Mouse (Mus musculus) kidney, embryonic 14.5 days (tissue): ENCODE data around the gene Txndc8. TPM values are rescaled to one million over a fixed set of nuclear protein-coding genes. Genes with fewer than 3 reads are reported as not detected.

Experiments
- ATAC-seq: fragments of 200-750 bp; cut with Nextera tagmentation; 2 replicates; pipeline ENCODE4 v1.8.0; 2017; ENCODE audit warnings: moderate number of reproducible peaks, mild to moderate bottlenecking, moderate TSS enrichment, moderate library complexity; ENCODE audit not compliant: low FRiP score, low TSS enrichment
- H3K27ac ChIP-seq: fragments of 300-500 bp; sonication (generic); 2 replicates; pipeline ENCODE4 v1.5.1; 2014; ENCODE audit warnings: low read depth, mild to moderate bottlenecking, low read length, moderate library complexity, mixed read lengths
- H3K27me3 ChIP-seq: fragments of 300-500 bp; sonication (generic); 2 replicates; pipeline ENCODE4 v1.6.1; 2014; ENCODE audit warnings: mild to moderate bottlenecking, low read length; ENCODE audit not compliant: control insufficient read depth, insufficient read depth
- H3K36me3 ChIP-seq: fragments of 300-500 bp; sonication (generic); 2 replicates; pipeline ENCODE4 v1.6.1; 2014; ENCODE audit warnings: low read length, mixed read lengths; ENCODE audit not compliant: control insufficient read depth, insufficient read depth
- H3K4me1 ChIP-seq: fragments of 300-500 bp; sonication (generic); 2 replicates; pipeline ENCODE4 v1.6.1; 2014; ENCODE audit warnings: low read length, mixed read lengths; ENCODE audit not compliant: control insufficient read depth, insufficient read depth
- H3K4me2 ChIP-seq: fragments of 300-500 bp; sonication (generic); replicated peaks from 2 replicates; pipeline ENCODE4 v1.6.1; 2014; ENCODE audit warnings: low read depth, mild to moderate bottlenecking, low read length
- H3K4me3 ChIP-seq: fragments of 300-500 bp; sonication (generic); 2 replicates; pipeline ENCODE4 v1.5.1; 2014; ENCODE audit warnings: mild to moderate bottlenecking, low read length
- H3K9ac ChIP-seq: fragments of 300-500 bp; sonication (generic); 2 replicates; pipeline ENCODE4 v1.6.1; 2014; ENCODE audit warnings: low read depth, mild to moderate bottlenecking, low read length, moderate library complexity
- H3K9me3 ChIP-seq: fragments of 300-500 bp; sonication (generic); 2 replicates; pipeline ENCODE4 v1.6.1; 2016; ENCODE audit warnings: low read length; ENCODE audit not compliant: control insufficient read depth
- WGBS: fragments of 180-500 bp; shearing (Covaris S2); extraction: QIAGEN DNeasy Blood & Tissue Kit; methylation state at CpG from one replicate; pipeline ENCODE4 v1.1.7; 2014; 5-methylcytosine and 5-hydroxymethylcytosine counted together
- polyA plus RNA-seq: library from polyadenylated mRNA; unstranded; fragments of >200 nt; fragmentation: Nextera tagmentation; extraction: Ambion mirVana; gene quantifications from 2 replicates; pipeline ENCODE4 v1.2.1, GENCODE M21; 2014

Txndc8 gene
- polyA plus RNA-seq, 1 experiment from 2014 or later: not detected

DNA sequence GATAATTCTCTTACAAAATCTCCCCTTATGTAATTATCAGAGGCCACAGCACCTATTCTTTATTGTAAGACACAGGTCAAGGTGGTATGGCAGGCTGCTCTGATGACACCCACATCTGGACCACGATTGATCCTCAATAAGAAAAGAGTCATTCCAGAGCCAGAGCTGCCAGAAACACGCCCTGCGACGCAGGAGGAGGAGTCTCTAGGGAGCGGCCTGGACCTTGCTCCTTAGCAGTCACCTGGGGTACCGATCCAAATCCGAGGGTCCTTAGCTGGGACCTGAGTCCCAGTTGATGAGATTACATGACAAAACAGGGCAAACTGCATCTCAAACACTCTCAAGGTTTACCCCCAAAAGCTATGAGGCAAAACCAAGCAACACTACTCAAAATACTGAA, 55.1 kb downstream of the Txndc8 start:
- 83% methylated on average over 7 of the region's 7 CpGs for WGBS
- Histone ChIP-seq H3K4me3 (no peak overlapping the region), H3K36me3 (peaks cover 36% of the 10 kb centered on the region), H3K27me3 (no peaks in the 10 kb centered on the region), H3K27ac (no peak overlapping the region), H3K4me2 (0 out of 2 replicates have a peak overlapping the region, but pooled peaks have one; percentile 64), H3K9ac (no peak overlapping the region), H3K9me3 (peaks cover 3% of the 10 kb centered on the region; the same call in 1 of the 2 replicates), H3K4me1 (peaks cover 24% of the 10 kb centered on the region)
- ATAC-seq: no peak

- Histone ChIP-seq H3K27ac (no peak overlapping the region), H3K9ac (no peak overlapping the region), H3K36me3 (peaks cover 45% of the 10 kb centered on the region), H3K4me3 (no peak overlapping the region), H3K27me3 (no peaks in the 10 kb centered on the region), H3K9me3 (peaks cover 3% of the 10 kb centered on the region; the same call in 1 of the 2 replicates), H3K4me2 (no peak overlapping the region), H3K4me1 (peaks cover 21% of the 10 kb centered on the region)
- 71% methylated on average over 1 of the region's 1 CpGs for WGBS
- ATAC-seq: no peak
Measured at GRCm38 (mm10) chr4:57952891-57953290, 56.0 kb downstream of the Txndc8 start.

DNA sequence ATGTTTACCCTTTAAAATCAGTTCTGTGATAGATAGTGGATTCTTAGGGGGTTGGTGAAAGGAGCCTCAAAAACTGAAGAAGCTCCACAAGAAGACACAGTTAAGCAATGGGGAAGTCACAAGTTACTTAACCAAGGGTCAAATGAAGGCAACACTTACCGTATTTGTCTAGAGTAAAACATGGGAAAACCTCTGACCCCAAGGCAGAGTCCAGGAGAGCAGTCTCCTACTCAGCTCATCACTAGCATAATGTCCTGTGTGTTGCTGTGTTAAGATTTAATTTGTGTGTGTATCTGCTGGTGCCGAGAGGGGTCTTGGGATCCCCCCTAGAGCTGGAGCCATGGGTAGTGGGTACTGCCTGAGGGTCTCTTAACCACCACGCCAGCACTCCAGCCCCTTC, 56.5 kb downstream of the Txndc8 start:
- peaks cover 3% of the 10 kb centered on the region; the same call in 1 of the 2 replicates for H3K9me3 ChIP-seq
- H3K4me3 ChIP-seq: no peak overlapping the region
- peaks cover 17% of the 10 kb centered on the region for H3K4me1 ChIP-seq
- peaks cover 50% of the 10 kb centered on the region for H3K36me3 ChIP-seq
- no peak overlapping the region for H3K9ac ChIP-seq
- no peak for ATAC-seq
- 90% methylated on average over 3 of the region's 3 CpGs for WGBS
- no peaks in the 10 kb centered on the region for H3K27me3 ChIP-seq
- no peak overlapping the region for H3K27ac ChIP-seq
- H3K4me2 ChIP-seq: no peak overlapping the region

DNA sequence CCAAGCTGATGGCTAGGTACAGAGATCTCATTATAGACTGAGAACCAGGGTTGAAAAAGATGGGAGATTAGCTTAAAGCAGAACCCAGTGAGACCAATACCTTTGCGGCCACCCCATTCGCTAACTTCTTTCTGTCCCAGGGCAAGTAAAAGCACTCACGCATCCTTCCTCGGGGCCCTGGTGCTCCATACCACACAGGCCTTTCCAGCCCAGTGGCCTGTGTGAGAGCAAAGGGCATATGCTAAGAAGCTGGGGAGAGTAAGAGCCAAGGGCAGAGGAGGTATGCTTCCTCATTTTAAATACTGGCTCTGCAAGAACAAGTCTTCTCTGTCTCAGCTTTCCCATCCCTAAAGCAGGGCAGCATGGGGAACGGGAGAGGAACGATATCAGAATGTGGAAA, 59.1 kb downstream of the Txndc8 start:
- no peak overlapping the region for H3K9ac ChIP-seq
- H3K27ac ChIP-seq: no peak overlapping the region
- ATAC-seq: no peak
- H3K4me2 ChIP-seq: no peak overlapping the region
- no peak overlapping the region for H3K4me3 ChIP-seq
- peaks cover 3% of the 10 kb centered on the region; the same call in 1 of the 2 replicates for H3K9me3 ChIP-seq
- H3K4me1 ChIP-seq: peaks cover 9% of the 10 kb centered on the region; the same call in 1 of the 2 replicates
- H3K27me3 ChIP-seq: no peaks in the 10 kb centered on the region
- peaks cover 70% of the 10 kb centered on the region for H3K36me3 ChIP-seq
- WGBS: 88% methylated on average over 6 of the region's 6 CpGs

DNA sequence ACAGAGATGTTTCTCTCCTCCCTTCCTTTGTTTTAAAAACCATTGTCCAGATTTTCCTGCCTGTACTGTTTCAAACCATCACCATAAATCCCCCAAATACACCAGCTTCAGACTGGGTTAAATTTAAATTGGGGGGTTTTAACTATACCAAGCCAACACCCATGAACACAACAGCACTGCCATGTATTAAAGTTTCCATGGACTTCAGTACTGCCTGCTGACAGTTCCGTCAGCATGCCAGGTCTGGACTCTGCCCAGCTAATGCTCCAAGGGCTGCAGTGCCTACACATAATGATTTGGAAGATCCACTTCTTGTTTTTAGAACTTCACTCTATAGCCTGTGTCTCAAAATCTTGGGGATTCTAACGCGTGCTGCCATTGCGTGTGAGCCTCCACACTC, 61.4 kb downstream of the Txndc8 start:
- Histone ChIP-seq H3K9ac (no peak overlapping the region), H3K4me3 (no peak overlapping the region), H3K27me3 (no peaks in the 10 kb centered on the region), H3K4me1 (no peaks in the 10 kb centered on the region), H3K9me3 (peaks cover 3% of the 10 kb centered on the region; the same call in 1 of the 2 replicates), H3K27ac (no peak overlapping the region), H3K4me2 (no peak overlapping the region), H3K36me3 (peaks cover 87% of the 10 kb centered on the region)
- ATAC-seq: no peak
- WGBS: 94% methylated on average over 4 of the region's 4 CpGs

- H3K36me3 ChIP-seq: peaks cover 83% of the 10 kb centered on the region
- no peak overlapping the region for H3K4me3 ChIP-seq
- H3K9ac ChIP-seq: no peak overlapping the region
- H3K27ac ChIP-seq: no peak overlapping the region; the same call in 1 of the 2 replicates
- no peak overlapping the region for H3K4me2 ChIP-seq
- H3K4me1 ChIP-seq: no peaks in the 10 kb centered on the region
- 0 out of 2 replicates have a peak, but pooled peaks have one; percentile 48 for ATAC-seq
- no peaks in the 10 kb centered on the region for H3K27me3 ChIP-seq
- H3K9me3 ChIP-seq: peaks cover 3% of the 10 kb centered on the region; the same call in 1 of the 2 replicates
- 69% methylated on average over 10 of the region's 10 CpGs for WGBS
Measured at GRCm38 (mm10) chr4:57947036-57947435, 61.9 kb downstream of the Txndc8 start.

GRCm38 (mm10) chr4:57942892-57943291, 66.0 kb downstream of the Txndc8 start:
- no peak overlapping the region for H3K4me2 ChIP-seq
- H3K4me3 ChIP-seq: no peak overlapping the region
- H3K36me3 ChIP-seq: peaks cover 42% of the 10 kb centered on the region
- no peaks in the 10 kb centered on the region for H3K9me3 ChIP-seq
- no peaks in the 10 kb centered on the region for H3K27me3 ChIP-seq
- 99% methylated on average over 2 of the region's 2 CpGs for WGBS
- H3K9ac ChIP-seq: no peak overlapping the region
- H3K4me1 ChIP-seq: no peaks in the 10 kb centered on the region
- ATAC-seq: no peak
- H3K27ac ChIP-seq: no peak overlapping the region

GRCm38 (mm10) chr4:57940631-57941030, 68.3 kb downstream of the Txndc8 start:
- Histone ChIP-seq H3K4me1 (no peaks in the 10 kb centered on the region), H3K4me2 (no peak overlapping the region), H3K27me3 (no peaks in the 10 kb centered on the region), H3K9ac (no peak overlapping the region), H3K27ac (no peak overlapping the region), H3K9me3 (no peaks in the 10 kb centered on the region), H3K36me3 (peaks cover 25% of the 10 kb centered on the region), H3K4me3 (no peak overlapping the region)
- ATAC-seq: no peak
- 93% methylated on average over 4 of the region's 4 CpGs for whole genome bisulfite sequencing

- 85% methylated on average over 6 of the region's 6 CpGs for WGBS
- Histone ChIP-seq H3K9ac (no peak overlapping the region), H3K4me3 (no peak overlapping the region), H3K9me3 (0 out of 2 replicates have a peak, but pooled peaks cover 3% of the 10 kb centered on the region), H3K4me1 (no peaks in the 10 kb centered on the region), H3K27me3 (no peaks in the 10 kb centered on the region), H3K36me3 (no peaks in the 10 kb centered on the region), H3K27ac (no peak overlapping the region), H3K4me2 (no peak overlapping the region)
- no peak for ATAC-seq
Measured at GRCm38 (mm10) chr4:57937292-57937691, 71.6 kb downstream of the Txndc8 start.
